Mouse (Mus musculus): ENCODE results near the gene Lin7a.

GRCm38 (mm10) chr10:107252503-107252815 lies 19.0 kb upstream of the Lin7a start:
- no peak for TF ChIP-seq CTCF (IDR thresholded peaks at IDR 0.05; ENCODE audit: extremely low read depth, insufficient read depth, insufficient read length, insufficient replicate concordance)
- TF ChIP-seq POLR2A (IDR thresholded peaks at IDR 0.05; ENCODE audit: low read depth, low read length) = no peak

All from spleen, adult 2 months (tissue).